Mouse (Mus musculus): Measurements from ENCODE around the gene Lmntd2.

Gene Lmntd2

DNA sequence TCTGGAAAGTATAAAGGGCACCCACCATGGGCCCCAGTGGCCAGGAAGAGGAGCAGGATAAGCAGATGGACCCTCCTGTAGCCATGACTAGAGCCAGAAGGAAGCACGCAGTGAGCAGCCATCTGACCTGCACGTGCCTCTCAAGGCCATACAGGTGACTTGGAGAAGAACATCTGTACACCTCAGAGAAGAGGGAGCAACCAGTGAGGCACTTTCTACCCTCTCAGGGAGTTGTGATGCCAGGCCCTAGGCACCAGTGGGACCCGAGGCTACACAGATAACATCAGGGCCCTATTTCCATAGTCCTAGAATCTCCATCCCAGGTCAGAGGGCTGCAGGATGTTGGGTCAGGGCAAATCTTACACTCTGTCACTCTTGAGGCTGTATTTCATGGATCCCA lies 23.7 kb downstream of the Lmntd2 start:
- DNase-seq (ENCODE audit: low spot score) = no peak

DNA sequence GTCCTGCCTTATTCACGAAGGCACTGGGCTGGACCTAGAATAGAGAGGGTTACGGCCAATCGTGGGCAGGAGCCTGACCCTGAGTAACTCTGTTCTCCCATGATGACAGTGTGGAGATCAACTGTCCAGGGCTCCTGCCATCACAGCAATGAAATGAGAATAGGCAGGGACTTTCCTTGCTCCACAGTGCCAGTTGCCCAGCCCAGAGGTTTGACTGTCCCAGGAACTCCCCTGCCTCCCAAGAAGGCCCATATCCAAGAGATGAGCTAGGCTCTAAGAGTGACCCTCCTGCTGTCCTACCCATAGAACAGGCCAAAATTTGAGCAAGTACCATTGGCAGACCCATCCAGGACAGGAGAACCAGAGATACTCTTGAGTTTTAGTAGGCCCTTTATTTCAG lies 25.1 kb downstream of the Lmntd2 start:
- DNase-seq (ENCODE audit: low spot score) = no peak

DNA sequence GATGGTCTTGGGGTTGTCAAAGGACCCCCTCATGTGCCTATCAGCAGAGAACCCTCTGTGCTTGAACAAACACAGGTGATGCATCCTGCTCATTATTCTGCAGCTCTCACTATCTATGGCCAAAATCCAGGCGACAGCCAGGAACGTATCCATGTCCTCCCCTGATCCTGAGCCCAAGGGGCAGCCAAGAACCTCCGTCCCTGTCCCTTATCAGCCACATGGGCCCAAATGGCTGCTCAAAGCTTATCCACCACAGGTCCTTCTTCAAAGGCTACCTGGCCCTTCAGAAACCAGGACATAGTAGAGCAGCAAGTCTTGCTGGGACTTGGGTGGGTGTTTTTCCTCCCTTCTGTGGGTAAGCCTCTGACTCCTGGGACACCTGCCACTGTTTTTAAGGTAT lies 25.7 kb downstream of the Lmntd2 start:
- DNase-seq (ENCODE audit: low spot score) = no peak

DNA sequence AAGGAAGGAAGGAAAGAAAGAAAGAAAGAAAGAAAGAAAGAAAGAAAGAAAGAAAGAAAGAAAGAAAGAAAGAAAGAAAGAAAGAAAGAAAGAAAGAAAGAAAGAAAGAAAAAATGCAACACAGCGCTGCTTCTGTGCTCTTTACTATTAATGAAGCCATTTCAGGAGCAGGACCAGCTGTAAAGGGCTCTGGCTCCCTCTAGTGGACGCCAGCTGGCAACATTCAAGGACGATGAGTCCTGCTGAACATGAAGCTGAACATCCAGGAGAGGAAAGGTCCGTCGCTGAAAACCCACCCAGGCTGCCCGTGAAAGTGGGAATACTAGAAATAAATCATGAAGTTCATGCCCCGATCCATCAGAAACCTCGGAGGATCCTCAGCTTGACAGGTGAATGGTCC lies 37.7 kb downstream of the Lmntd2 start:
- DNase-seq (ENCODE audit: low spot score) = peak; percentile 81

DNA sequence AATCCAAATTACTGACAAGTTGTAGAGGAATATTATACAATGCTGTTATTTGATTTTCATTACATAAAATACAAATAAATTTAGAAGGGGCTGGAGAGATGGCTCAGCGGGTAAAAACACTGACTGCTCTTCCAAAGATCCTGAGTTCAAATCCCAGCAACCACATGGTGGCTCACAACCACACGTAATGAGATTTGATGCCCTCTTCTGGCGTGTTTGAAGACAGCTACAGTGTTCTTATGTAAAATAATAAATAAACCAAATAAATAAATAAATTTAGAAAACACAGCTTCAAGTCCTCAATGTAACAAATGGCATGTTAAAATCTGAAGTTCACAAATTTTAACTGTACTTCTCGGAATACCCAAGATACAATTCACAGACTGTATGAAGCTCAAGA lies 38.8 kb downstream of the Lmntd2 start:
- no peak for DNase-seq (ENCODE audit: low spot score)

DNA sequence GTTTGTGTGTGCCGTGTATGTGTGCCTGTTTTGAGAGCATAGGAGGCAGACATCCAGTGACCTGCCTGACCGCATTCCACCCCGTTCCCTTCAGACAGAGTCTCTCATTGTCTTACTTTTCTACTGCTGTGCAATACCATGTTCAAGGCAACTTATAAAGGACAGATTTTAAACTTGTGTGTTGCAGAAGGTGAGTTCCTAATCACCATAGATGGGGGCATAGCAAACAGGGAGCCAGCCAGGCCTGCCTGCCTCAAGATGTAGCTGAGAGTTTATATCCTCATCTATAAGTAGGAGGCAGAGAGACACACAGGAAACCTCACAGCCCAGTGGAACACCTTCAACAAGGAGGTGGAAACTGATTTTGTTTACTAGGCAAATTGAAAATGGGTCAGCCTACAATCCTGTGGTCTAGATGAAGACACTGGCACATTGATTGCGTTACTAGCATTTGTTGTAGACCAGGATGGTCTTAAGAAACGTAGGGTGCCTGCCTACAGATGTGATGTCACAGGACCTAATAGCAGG lies 40.5 kb downstream of the Lmntd2 start:
- no peak for DNase-seq (ENCODE audit: low spot score)

DNA sequence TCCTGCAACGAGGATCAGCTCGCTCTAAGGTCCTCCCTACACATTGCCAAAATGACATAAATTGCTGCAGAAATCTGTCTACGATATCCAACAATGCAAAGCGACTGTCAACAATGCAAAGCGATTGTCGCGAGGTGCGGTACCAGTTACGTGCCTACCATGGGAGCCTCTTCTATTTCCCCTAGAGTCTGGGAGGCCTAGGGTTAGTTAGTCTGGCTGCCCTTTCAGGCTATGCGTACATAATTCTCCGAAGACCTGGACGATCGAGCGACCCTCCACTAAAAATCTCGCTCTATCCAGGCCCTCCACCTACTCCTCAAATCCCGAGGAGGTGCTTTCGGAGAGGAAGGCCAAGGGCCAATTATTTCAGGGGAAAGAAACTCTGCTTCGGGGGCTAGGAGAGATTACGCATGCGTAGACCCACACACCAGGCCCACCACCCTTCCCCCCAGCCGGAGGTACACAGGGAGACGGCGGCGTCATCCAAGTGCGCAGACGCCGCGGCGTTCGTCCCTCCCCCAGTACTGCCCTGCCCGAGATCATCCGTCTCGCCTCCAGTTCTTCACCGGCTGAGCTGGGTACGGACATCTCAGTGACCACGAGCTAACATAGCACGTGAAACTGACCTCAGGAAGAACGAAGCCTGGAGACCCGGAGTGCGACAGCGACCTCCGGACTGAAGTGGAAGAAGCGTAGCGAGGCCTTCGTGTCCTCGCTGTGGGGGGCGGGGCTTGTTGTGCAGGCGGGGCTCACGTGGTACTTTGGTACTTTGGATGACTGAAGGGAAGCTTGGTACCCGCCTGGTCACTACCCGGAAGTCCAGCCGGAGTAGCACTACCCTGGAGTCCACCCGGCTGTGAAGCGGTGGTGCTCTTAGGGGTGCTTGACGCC lies 41.5 kb downstream of the Lmntd2 start, which contains the start of gene Rnh1:
Rnh1 (minus strand) TSS at position 742 of the 891 bp plus-strand sequence.
- DNase-seq (ENCODE audit: low spot score) = peak; percentile 91

DNA sequence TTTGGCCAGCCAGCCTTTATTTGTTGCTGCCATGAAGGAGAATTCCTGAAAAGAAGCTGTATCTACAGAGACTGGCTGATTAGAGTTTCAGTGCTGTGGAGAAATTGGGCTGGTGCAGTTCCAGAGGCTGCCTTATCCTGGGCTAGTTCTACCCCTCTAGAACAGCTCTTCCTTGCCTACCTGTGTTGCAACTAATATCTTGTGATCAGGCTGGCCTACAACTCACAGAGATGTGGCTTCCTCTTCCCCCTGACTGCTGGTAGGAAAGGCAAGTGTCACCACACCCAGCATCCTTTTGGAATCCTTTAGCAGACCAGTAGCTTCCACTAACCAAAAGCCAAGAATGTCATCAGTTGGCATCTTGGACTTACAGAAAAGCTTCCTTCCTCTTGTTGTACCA lies 44.0 kb downstream of the Lmntd2 start:
- no peak for DNase-seq (ENCODE audit: low spot score)

DNA sequence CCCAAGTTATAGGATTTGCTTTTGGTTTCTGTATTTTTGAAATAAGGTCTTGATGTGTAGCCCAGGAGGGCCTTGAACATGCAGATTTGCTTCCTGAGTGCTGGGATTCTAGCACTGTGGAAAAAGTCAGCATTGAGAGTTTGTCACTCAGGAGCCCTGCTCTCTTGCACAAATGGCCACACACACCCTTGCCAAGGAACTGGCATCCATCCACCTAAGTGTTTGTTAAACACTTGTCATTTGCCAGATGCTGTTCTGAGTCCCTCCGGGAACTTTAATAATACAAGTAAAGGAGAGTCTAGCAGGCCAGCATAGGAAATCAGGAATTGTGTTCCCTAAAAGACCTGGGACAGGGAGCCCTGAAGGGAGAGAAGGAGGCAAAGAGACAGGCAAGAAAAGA lies 44.6 kb downstream of the Lmntd2 start:
- DNase-seq (ENCODE audit: low spot score) = no peak

DNA sequence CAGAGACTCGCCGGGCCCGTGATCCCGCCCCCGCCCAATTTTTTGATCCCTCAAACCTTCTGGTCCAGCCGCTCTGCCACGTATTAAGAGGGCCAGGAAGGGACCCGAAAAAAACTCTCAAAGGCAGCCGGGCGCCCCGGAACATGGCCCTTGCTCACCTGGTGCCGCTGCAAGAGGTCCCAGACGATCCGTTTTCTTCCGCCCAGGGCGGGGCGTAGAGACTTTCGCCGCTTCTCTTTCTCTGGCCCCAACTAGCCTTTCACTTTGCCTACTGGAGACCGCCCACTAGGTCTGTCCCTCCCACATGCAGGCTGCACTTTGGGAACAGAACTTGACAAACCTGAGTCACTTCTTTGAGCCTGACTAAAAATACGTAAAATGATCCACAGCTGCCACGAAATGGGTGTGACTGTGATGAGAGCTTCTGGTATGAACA lies 45.3 kb downstream of the Lmntd2 start:
- no peak for DNase-seq (ENCODE audit: low spot score)

DNA sequence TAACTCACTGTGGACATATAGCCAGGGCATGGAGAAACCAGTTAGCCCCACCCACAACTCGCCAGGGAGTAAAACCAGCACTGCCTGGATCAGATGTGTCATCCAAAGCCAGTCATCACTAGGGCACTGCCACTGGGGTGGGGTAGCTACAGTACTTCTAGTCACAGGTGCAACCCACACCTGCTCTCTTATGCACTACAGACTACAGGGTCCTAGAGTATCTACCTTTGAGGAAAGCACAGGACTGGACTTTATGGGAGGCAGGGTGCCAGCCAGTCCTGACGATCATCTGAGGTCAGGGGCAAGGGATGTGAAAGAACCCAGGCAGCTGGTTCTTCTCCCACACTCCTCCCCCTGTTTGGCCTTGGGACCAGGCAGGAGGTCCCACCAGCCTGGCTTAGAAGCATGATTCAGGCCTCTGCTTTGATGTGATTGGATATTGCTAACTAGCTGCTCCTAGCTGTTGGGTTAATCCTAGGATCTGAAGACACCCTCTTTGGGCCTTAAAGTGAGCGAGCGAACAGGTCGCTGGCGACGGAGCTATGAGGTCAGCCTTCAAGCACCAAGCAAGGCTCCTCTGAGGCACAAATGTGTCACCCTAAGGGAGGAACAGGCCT lies 45.9 kb downstream of the Lmntd2 start:
- no peak for DNase-seq (ENCODE audit: low spot score)

DNA sequence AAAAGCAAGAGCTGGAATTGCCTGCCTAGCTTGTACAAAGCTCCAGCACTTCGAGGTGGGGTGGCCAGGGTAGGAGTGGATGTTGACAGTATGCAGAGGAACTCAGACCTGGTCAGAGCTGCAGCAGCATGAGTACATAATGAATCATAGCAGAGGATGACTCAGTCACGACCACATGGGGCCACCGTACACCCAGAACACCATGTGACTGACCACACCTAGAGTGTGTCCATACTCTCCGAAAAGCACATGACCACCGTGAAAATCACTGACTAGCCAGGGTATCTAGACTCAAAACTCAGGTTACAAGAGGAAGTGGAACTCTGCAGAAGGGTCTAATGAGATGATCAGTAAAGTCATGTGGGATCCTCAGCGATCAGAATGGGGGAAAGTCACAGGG lies 49.0 kb downstream of the Lmntd2 start:
- no peak for DNase-seq (ENCODE audit: low spot score)

DNA sequence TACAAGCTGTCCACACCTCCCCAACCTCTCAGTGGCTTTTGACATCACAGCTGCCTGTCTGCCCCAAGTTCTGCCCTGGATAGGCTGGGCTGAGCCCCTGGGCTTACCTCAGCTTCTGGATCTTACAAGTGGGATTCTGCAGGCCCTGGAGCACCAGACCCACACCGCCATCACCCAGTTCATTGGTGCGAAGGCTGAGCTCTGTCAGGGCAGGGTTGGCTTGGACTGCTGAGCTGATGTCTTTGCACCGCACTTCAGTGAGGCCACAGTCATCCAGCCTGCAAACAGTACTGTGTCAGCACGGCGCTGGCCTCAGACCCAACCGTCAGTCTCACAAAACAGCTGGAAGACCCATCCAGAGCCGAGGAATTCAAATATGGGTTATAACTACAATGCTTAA lies 49.5 kb downstream of the Lmntd2 start:
- DNase-seq (ENCODE audit: low spot score) = no peak

Data from left cerebral cortex, adult 11 months (tissue).